Mouse (Mus musculus) cerebellum, adult 2 months (tissue): Measurements from ENCODE around the gene Nos3.

ENCODE experiments used
- CTCF ChIP-seq: fragments of 200-500 bp; IDR thresholded peaks from 2 replicates; pipeline ENCODE4 v1.5.1; 2011; ENCODE audit warnings: low read depth, mild to moderate bottlenecking, control low read depth, low read length, moderate library complexity, borderline replicate concordance; ENCODE audit not compliant: insufficient read depth
- POLR2A ChIP-seq: fragments of 200-500 bp; IDR thresholded peaks from 2 replicates; pipeline ENCODE4 v1.6.1; 2011; ENCODE audit warnings: low read length, control low read depth, borderline replicate concordance; ENCODE audit not compliant: insufficient read depth

DNA sequence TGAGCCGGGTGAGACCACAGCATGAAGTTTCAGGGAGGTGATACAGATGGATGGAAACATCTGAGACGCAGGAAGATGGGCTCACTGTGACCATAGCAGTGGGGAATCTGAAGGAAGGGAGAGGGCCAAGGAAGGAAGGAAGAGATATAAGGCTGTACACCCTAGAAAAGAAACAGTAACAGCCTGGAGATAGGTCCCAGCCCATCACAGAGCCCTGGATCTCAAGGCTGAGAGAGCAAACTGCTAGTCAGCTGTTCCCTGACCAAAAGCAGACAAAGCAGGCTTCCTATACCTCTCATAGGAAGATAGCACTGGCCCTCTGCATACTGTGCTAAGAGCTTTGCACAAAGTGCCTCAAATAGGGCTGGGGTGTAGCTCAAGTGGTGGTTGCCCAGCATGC is 14.1 kb downstream of the Nos3 start:
- no peak for TF ChIP-seq CTCF
- no peak for TF ChIP-seq POLR2A
